Mouse (Mus musculus) neutrophil, adult 83 days (primary cell): Measurements from ENCODE around the gene Vmn2r16. TPM values are rescaled to one million over a fixed set of nuclear protein-coding genes. Genes with fewer than 3 reads are reported as not detected.

ENCODE experiments used
- total RNA-seq, 2 experiments: library from RNA; stranded (reverse); gene quantifications; one replicate each; pipeline ENCODE4 v1.2.4; 2023

The Vmn2r16 gene
- total RNA-seq: not detected

GRCm38 (mm10) chr5:109329862-109330261 is at the start of gene Vmn2r16:
TSS of gene Vmn2r16 (plus strand) at chr5:109330162.

GRCm38 (mm10) chr5:109297544-109297943 is 32.4 kb upstream of the Vmn2r16 start, which contains the start of gene Vmn2r15:
TSS of gene Vmn2r15 (minus strand) at chr5:109297644.

GRCm38 (mm10) chr5:109419388-109419787 is 89.4 kb downstream of the Vmn2r16 start, which contains the start of gene Vmn2r17:
TSS of gene Vmn2r17 (plus strand) at chr5:109419688.

Other genes with a start within 250 kb of the Vmn2r16 start
- gene Vmn2r12, start 232.2 kb upstream of the Vmn2r16 start, total RNA-seq: not detected
- not detected for gene Vmn2r13, start 138.0 kb upstream of the Vmn2r16 start, total RNA-seq
- not detected for gene Vmn2r14, start 105.5 kb upstream of the Vmn2r16 start, total RNA-seq
- gene Vmn2r15, start 32.5 kb upstream of the Vmn2r16 start, total RNA-seq: not detected
- not detected for gene Vmn2r17, start 89.5 kb downstream of the Vmn2r16 start, total RNA-seq
- gene Crlf2, start 228.8 kb downstream of the Vmn2r16 start, total RNA-seq: 10 to 100 TPM; 75.7 to 93.2 TPM